Mouse (Mus musculus) frontal cortex, postnatal 36 days (tissue): ENCODE measurements around the gene Emilin2.

Experiments
- DNase-seq, 2 experiments: peaks; one replicate each; pipeline ENCODE4 v3.0.0; 2022; ENCODE audit warnings: low spot score in 2 of 2

Gene Emilin2

GRCm38 (mm10) chr17:71234041-71234594 is 77.7 kb downstream of the Emilin2 start:
- no peak for DNase-seq

DNA sequence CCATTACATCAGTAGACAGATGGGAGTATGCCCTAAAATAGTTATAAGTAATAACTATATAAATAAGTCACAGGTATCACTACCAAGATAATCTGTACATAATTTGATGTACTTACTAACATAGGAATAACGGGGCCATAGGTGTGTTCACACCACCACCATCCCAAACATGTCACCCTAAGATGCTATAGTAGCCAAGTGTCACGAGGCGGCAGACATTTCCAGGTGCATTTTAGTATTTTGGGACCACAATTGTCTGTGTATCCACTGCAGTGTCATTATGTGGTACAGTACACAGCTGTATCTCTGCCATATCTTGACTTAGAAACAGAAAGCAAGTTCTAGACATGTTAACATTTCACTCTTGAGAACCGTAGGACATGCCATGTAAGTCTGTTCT is 78.6 kb downstream of the Emilin2 start:
- DNase-seq: no peak

GRCm38 (mm10) chr17:71231998-71232397 is 79.8 kb downstream of the Emilin2 start:
- no peak for DNase-seq

- no peak for DNase-seq
These were observed 81.6 kb downstream of the Emilin2 start for GRCm38 (mm10) chr17:71230108-71230709.

GRCm38 (mm10) chr17:71228651-71229050 is 83.1 kb downstream of the Emilin2 start:
- DNase-seq: peak in 1 of 2 experiments; percentile 38

DNA sequence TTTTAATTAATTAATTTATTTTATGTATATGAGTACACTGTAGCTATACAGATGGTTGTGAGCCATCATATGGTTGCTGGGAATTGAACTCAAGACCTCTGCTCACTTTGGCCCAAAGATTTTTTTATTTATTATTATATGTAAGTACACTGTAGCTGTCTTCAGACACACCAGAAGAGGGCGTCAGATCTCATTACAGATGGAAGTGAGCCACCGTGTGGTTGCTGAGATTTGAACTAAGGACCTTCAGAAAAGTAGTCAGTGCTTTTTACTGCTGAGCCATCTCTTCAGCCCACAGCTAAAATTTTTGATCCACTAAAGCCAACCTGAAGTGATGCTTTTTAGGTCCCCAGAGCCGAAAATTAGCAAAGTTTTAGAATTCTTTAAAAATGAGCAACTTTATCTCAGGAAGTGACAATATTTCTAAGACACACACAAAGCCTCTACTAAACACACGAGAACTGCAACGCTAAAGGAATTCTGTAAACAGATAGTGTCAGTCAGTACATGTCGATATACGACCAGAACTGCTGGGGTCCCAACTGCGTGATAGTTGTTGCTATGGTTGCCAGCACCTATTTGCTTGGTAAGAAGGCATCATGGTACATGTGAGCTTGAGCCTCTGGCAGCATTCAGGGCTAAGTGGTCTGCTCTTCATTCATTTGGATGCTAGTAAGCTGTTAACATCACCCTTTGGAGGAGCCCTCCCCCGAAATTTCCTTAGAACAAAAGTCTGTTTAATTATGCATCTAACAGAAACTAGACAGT is 84.5 kb downstream of the Emilin2 start:
- DNase-seq: no peak

DNA sequence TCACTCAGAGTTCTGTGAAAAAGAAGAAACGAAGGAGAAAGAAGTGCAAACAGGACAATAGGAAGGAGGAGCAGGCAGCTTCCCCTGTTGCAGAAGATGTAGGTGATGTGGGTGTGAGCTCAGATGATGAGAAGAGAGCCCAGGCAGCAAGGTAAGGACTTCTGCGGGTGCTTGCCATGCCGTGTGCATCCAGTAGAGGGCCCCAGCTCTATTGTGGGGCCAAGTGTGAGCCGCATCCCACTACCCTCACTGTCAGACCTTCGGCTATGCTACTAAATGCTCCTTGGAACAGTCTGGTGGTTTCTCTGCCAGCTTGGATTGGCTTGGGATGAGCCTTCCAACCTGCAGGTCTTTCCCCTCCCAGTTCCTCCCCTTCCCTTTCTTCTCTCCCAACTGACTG is 86.7 kb downstream of the Emilin2 start:
- DNase-seq: no peak

DNA sequence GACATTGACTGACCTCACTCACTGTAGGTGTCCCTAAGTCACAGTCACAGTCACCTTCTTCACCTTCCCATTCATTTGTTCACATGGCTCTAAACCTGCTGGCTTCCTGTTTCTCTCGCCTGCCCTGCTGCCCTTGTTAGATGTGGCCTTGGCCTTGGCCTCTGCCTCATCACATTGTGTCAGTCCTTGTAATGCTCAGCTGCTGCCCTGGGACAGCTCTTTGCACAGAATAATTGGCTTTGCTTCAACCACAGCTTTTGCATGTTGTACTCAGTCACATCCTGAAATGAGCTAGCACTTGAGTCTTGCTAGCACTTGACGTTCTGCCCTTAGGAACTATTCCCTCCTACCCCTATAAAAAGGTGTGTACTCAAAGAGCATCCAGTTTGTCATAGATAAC is 87.3 kb downstream of the Emilin2 start:
- DNase-seq: no peak

- no peak for DNase-seq
These were observed 88.1 kb downstream of the Emilin2 start for GRCm38 (mm10) chr17:71223676-71224075.

DNA sequence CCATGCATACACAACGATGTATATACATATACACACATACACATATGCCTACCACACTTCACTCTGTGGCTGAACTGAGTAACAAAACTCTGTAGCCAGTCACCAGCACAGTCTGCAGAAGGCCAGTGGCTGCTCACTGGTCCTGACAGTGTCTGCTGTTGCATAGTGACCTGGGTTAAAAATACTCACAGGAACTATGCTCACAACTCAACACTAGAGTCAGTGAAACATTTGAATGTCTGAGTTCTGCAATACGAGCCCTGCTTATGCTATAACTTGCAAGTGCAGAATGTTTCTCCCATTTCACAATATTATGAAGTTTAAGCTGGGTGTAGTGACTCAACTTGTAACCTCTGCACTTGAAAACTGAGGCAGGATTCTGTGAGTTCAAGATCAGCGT is 90.4 kb downstream of the Emilin2 start:
- no peak for DNase-seq

DNA sequence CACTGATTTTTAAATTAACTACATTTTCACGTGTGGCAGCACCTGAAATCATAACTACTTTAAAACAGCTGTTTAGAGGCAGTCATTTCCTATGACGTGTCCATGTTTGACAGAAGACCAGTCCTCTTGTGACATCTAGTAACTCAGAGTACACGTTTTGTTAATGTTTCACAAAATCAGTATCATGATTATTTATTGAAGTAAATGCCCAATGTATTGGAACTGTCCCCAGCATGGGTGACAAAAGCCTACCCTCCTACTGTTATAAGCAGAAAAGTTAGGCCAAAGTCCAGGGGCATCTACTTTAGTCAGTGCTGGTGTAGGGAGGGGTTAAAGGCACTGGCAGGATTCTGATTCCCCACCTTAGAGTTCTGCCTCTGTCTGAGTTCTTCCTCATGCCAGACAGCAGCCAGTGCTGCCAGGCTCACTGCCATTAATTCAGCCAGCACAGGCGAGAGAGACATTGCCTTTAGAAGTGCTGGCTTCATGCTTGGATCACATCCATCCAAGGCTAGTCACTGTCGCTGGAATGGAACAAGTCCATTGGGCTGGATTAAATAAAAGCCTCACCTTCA is 94.6 kb downstream of the Emilin2 start:
- no peak for DNase-seq

DNA sequence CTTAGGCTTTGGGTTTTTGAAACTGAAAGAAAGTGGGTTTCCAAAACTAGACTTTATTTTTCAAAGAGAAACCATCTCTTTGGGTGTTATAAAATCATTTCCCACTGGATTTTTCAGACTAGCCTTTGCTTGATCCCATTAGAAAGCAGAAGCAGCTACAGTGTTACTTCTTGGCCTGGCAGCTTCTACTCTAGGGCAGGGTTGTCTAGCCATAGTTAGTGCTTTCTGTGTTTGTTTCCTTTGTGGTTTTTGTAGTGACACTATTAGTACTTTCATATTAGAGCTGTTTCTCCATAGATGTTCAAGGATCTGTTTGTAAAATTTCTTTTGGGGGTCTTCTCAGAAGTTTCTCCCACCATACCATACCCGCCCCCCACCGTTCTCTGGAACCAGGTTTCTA is 95.5 kb downstream of the Emilin2 start:
- no peak for DNase-seq

DNA sequence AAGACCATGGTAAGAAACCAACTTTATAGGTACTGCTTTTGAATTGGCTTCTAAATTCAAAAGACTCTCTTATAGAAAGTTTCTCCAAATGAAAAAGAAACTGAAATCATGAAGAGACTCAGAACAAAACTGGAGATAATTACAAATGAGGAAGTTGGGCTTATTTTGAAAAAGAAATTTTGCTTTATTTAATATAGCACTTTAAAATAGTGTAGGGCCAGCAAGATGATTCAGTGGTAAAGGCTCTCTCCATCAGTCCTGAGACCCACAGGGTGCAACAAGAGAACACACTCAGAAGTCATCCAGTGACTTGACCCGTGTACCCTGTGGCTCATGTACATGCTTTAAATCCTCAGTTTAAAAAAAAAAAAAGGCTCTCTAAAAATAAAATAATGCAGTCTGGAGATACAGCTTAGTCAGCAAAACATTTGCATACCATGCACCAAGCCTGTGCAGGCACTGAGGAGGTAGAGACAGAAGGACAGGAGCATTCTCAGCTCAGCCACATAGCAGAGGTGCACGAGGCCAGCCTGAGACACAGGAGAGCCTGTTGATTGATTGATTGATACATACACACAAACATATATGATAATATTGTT is 96.4 kb downstream of the Emilin2 start:
- DNase-seq: no peak

DNA sequence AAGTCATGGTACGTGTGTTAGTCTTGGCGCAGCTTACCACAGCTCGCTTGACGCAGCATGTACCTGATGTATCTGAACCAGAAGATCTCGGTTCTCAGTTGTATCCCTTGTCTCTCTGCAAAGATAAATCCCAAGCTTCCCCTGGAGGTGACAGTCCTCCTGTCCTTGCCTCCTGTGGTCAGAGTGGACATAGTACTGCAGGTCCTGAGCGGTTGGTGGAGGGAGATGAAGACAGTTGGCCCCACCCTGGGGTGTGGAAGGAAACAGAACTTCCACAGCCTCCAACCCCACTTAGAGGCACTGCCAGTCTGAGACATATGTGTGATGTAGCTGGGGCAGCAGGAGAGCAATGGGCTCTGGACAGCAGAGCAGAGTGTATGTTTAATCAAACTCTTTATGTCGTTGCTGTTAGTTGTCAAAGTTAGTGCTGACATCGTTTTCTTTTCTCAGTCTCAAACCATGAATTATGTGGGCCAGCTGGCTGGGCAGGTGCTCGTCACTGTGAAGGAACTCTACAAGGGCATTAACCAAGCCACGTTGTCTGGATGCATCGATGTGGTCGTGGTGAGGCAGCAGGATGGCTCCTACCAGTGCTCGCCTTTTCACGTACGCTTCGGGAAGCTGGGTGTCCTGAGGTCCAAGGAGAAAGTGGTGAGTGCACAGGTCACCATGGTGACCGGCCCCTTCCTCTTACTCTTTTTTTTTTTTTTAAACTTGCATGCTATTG is 97.1 kb downstream of the Emilin2 start:
- DNase-seq: no peak

DNA sequence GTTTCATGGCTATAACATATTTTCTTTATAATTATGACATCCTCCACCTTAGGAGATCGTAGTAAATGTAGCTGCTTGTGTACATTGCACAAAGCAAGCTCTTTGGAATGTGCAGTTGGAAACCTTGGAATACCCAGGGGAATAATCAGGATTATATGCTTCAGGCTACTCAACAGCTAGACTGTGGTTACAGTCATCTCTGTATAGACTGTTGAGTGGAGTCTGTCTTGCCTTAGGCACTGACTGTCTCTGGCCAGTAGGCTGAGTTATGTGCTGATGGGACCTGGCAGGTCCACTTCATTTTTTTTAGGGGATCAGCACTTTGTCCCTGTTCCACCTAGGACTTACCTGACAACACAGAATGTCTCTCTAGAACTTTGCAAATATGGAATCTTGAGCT is 98.1 kb downstream of the Emilin2 start:
- DNase-seq: no peak

DNA sequence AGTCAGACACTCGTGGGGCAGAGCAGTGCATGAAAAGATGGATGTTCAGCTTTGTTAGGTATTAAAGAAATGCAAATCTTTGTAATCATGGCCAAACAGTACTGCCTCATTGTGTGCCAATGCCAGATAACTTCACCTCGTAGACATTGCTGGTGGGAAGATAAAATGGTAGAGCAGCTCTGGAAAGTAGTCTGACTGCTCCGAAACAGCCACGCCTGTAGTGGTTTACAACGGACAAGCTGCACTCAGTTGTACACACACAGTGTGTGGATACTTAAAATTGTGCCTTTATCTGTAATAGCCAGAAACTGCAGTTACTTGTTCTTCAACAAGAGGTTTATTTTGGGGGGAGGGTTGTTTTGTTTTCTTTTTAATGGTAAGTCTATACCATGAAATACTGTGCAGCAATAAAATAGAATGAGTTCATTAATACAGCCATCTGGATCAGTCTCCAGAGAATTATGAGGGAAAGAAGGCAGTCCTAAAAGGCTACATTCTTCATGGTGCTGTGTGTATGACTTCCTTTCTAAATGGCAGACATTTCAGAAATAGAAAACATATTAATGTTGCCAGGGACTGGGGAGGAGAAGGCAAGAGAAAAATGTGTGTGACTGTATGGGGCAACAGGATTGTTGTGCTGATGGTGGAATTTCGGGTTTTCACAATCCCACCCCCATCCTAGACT is 99.7 kb downstream of the Emilin2 start:
- DNase-seq: no peak

- no peak for DNase-seq
These were observed 101.8 kb downstream of the Emilin2 start for GRCm38 (mm10) chr17:71209936-71210335.

DNA sequence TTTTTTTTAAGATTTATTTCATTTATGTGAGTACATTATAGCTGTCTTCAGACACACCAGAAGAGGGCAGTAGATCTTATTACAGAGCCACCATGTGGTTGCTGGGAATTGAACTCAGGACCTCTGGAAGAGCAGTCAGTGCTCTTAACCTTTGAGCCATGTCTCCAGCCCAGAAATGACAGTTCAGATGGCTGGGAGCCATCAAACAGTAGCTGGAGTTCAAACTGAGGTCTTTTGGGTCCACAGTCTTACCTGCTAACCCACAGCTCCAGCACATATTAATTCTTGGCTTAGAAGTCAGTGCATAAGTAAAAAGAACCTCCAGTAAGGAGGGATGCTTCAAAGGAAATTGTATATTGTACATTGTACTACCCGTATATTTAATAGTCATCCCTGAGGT is 102.9 kb downstream of the Emilin2 start:
- no peak for DNase-seq

GRCm38 (mm10) chr17:71208376-71208775 is 103.4 kb downstream of the Emilin2 start:
- DNase-seq: no peak

GRCm38 (mm10) chr17:71207268-71207667 is 104.5 kb downstream of the Emilin2 start:
- DNase-seq: no peak
